Mouse (Mus musculus) kidney, adult 2 months (tissue): ENCODE data around the gene Ptpre.

Experiments used
- CTCF ChIP-seq: fragments of 200-500 bp; conservative IDR thresholded peaks from 2 replicates; pipeline ENCODE4 v1.5.1; 2011; ENCODE audit warnings: low read depth, mild to moderate bottlenecking, control low read depth, low read length, moderate library complexity, mixed read lengths; ENCODE audit not compliant: insufficient read depth, insufficient read length
- POLR2A ChIP-seq: fragments of 200-500 bp; IDR thresholded peaks from one replicate; pipeline ENCODE4 v1.6.1; 2011; ENCODE audit warnings: low read depth, low read length, control low read depth

GRCm38 (mm10) chr7:135660314-135660713, 123.0 kb downstream of the Ptpre start:
- no peak for TF ChIP-seq POLR2A
- no peak for TF ChIP-seq CTCF
